Mouse (Mus musculus) testis, adult 2 months (tissue): ENCODE measurements around the gene Hbq1b.

Experiments
- CTCF ChIP-seq: fragments of 200-500 bp; IDR thresholded peaks from 2 replicates; pipeline ENCODE4 v1.5.1; 2012; ENCODE audit warnings: low read depth, mild to moderate bottlenecking, inconsistent platforms, low read length, moderate library complexity; ENCODE audit not compliant: control insufficient read depth, insufficient read depth, insufficient replicate concordance
- POLR2A ChIP-seq: fragments of 200-500 bp; IDR thresholded peaks from 2 replicates; pipeline ENCODE4 v1.6.1; 2012; ENCODE audit warnings: low read depth, mild to moderate bottlenecking, inconsistent platforms, low read length, moderate library complexity; ENCODE audit not compliant: control insufficient read depth

- no peak for TF ChIP-seq CTCF
- no peak for TF ChIP-seq POLR2A
Measured at GRCm38 (mm10) chr11:32265117-32265738, 21.5 kb upstream of the Hbq1b start.
